19 mouse cellular contexts compared by ENCODE assay signal in genomic region chr13:34346748-34347147, GRCm38 (mm10). TPM values are rescaled to one million over a fixed set of nuclear protein-coding genes. Genes with fewer than 3 reads are reported as not detected.
DNase-seq lines count a peak whose midpoint lies in the region; ATAC-seq and TF ChIP-seq lines count a peak whose summit lies in the region.
"Had no signal": no experiment of that assay in that cellular context is flagged by ENCODE, and none has a peak within 500 bp of the region (broad histone marks: within the 10 kb centered on the region; RNA-seq: fewer than 3 reads in every experiment).

No protein-coding gene starts in this region.

- DNase-seq in heart, postnatal 10 days: no peak
- no peak for DNase-seq in liver, embryonic 11.5 days (ENCODE audit: low spot score)
- no peak for DNase-seq in urinary bladder, postnatal 4 days (ENCODE audit: low spot score in 2 of 2)
- no peak for DNase-seq in T-cell, adult 2 months (ENCODE audit: low spot score)
- no peak for DNase-seq in kidney, adult 9 months
- DNase-seq: adrenal gland, adult 8-10 months; cerebellum, postnatal 10 days; gastrocnemius, postnatal 10 days; kidney, adult 8-10 months; kidney, postnatal 4 days; retina, postnatal 1 day; spleen, adult 18-20 months; thymus, postnatal 4 days had no signal

- TF ChIP-seq CTCF in bone marrow, adult 2 months (IDR thresholded peaks at IDR 0.05; ENCODE audit: control insufficient read depth, insufficient read depth, low read length): no peak
- TF ChIP-seq CTCF in small intestine, adult 2 months (IDR thresholded peaks at IDR 0.05; ENCODE audit: extremely low read depth, insufficient read length, insufficient replicate concordance, low read depth, low read length): no peak

- H3K9ac ChIP-seq in heart, embryonic 13.5 days: no peak overlapping the region
- 0 out of 2 replicates have a peak overlapping the region, but pooled peaks have one; percentile 35 for H3K9ac ChIP-seq in liver, embryonic 11.5 days (ENCODE audit: low read depth, low read length)
- H3K9ac ChIP-seq: hindbrain, embryonic 15.5 days; lung, embryonic 15.5 days had no signal

- H3K9me3 ChIP-seq in heart, embryonic 13.5 days: no peaks in the 10 kb centered on the region
- H3K9me3 ChIP-seq in liver, embryonic 11.5 days (ENCODE audit: control insufficient read depth, low read length): no peaks in the 10 kb centered on the region
- H3K9me3 ChIP-seq: hindbrain, embryonic 15.5 days; limb, embryonic 10.5 days; lung, embryonic 15.5 days had no signal

- ATAC-seq in heart, embryonic 13.5 days (ENCODE audit: extremely low read depth, insufficient number of reproducible peaks, low FRiP score, low TSS enrichment): no peak
- peak; percentile 42 for ATAC-seq in liver, embryonic 11.5 days (replicated peaks; ENCODE audit: low FRiP score)

- intact Hi-C loops in heart, postnatal 10 days (cut with DNase I): loop anchor here (5.0 to 10.0 kb wide), 2 partner anchors 291 to 302 kb away; no protein-coding TSS in a partner anchor

- H3K27me3 ChIP-seq in heart, embryonic 13.5 days (replicated peaks): peaks cover 15% of the 10 kb centered on the region; the same call in 1 of the 2 replicates
- H3K27me3 ChIP-seq in liver, embryonic 11.5 days (replicated peaks; ENCODE audit: control insufficient read depth, insufficient read depth, low read length): no peaks in the 10 kb centered on the region; the same call in 1 of the 2 replicates
- H3K27me3 ChIP-seq in small intestine, adult 2 months (ENCODE audit: control insufficient read depth, insufficient read depth, low read length): no peaks in the 10 kb centered on the region
- H3K27me3 ChIP-seq: hindbrain, embryonic 15.5 days had no signal

- peaks cover 53% of the 10 kb centered on the region for H3K4me1 ChIP-seq in heart, embryonic 13.5 days
- no peaks in the 10 kb centered on the region for H3K4me1 ChIP-seq in bone marrow, adult 2 months (ENCODE audit: control insufficient read depth, insufficient read depth, low read length)
- peaks cover 33% of the 10 kb centered on the region for H3K4me1 ChIP-seq in liver, embryonic 11.5 days (replicated peaks; ENCODE audit: control insufficient read depth, insufficient read depth, low read length)
- peaks cover 9% of the 10 kb centered on the region for H3K4me1 ChIP-seq in small intestine, adult 2 months (ENCODE audit: control insufficient read depth, insufficient read depth, insufficient read length, low read length)

- TF ChIP-seq POLR2A in bone marrow, adult 2 months (IDR thresholded peaks at IDR 0.05; ENCODE audit: borderline replicate concordance, control insufficient read depth, low read depth, low read length): no peak
- no peak for TF ChIP-seq POLR2A in small intestine, adult 2 months (IDR thresholded peaks at IDR 0.05; ENCODE audit: low read depth, low read length)

- no peak overlapping the region for H3K4me3 ChIP-seq in heart, embryonic 13.5 days
- H3K4me3 ChIP-seq in bone marrow, adult 2 months (replicated peaks; ENCODE audit: control insufficient read depth, low read depth, low read length): no peak overlapping the region
- peak overlapping the region; percentile 26 for H3K4me3 ChIP-seq in liver, embryonic 11.5 days (ENCODE audit: low read depth, low read length)
- no peak overlapping the region for H3K4me3 ChIP-seq in small intestine, adult 2 months (ENCODE audit: low read depth, low read length)
- H3K4me3 ChIP-seq: lung, embryonic 15.5 days had no signal

- H3K27ac ChIP-seq in heart, embryonic 13.5 days (replicated peaks): no peak overlapping the region; the same call in 1 of the 2 replicates
- H3K27ac ChIP-seq in bone marrow, adult 2 months (ENCODE audit: control insufficient read depth, insufficient read depth, low read depth, low read length, poor library complexity): peak overlapping the region; percentile 48; the same call in 1 of the 2 replicates
- H3K27ac ChIP-seq in liver, embryonic 11.5 days (ENCODE audit: low read depth, low read length): peak overlapping the region; percentile 82
- peak overlapping the region; percentile 40 for H3K27ac ChIP-seq in small intestine, adult 2 months (ENCODE audit: insufficient read depth, low read depth, low read length)
- H3K27ac ChIP-seq: limb, embryonic 10.5 days; lung, embryonic 15.5 days had no signal

- 38% methylated on average over 4 of the region's 4 CpGs for WGBS in heart, embryonic 13.5 days
- 60% methylated on average over 4 of the region's 4 CpGs for WGBS in bone marrow, adult 2 months
- WGBS in liver, embryonic 11.5 days: 24% methylated on average over 4 of the region's 4 CpGs
- WGBS in small intestine, adult 2 months: 25% methylated on average over 4 of the region's 4 CpGs

- no peaks in the 10 kb centered on the region for H3K36me3 ChIP-seq in heart, embryonic 13.5 days
- no peaks in the 10 kb centered on the region for H3K36me3 ChIP-seq in liver, embryonic 11.5 days (ENCODE audit: control insufficient read depth, insufficient read depth, low read length)
- H3K36me3 ChIP-seq in small intestine, adult 2 months (ENCODE audit: control insufficient read depth, insufficient read depth, low read length): no peaks in the 10 kb centered on the region
- H3K36me3 ChIP-seq: hindbrain, embryonic 15.5 days; limb, embryonic 10.5 days; lung, embryonic 15.5 days had no signal

- H3K4me2 ChIP-seq in heart, embryonic 13.5 days: peak overlapping the region; percentile 99
- peak overlapping the region; percentile 91 for H3K4me2 ChIP-seq in liver, embryonic 11.5 days

RNA-seq across cellular contexts. Expression of gene Slc22a23, which starts 1.8 kb away (rescaled TPM):
- polyA plus RNA-seq in heart, embryonic 13.5 days (2015; fragmentation: Nextera tagmentation; extraction: Ambion mirVana): 4.5 and 5.5 TPM in 2 replicates
- 1 to 10 TPM; 7.1 to 7.3 TPM for total RNA-seq in heart, postnatal 10 days (2021)
- polyA plus RNA-seq in bone marrow, adult 2 months (2011; ENCODE audit: insufficient read depth, insufficient read length, low replicate concordance, missing spikeins): 13.2 and 26.2 TPM in 2 replicates
- polyA plus RNA-seq in liver, embryonic 11.5 days (2014; fragmentation: Nextera tagmentation; extraction: Ambion mirVana): 11.0 and 11.6 TPM in 2 replicates
- polyA plus RNA-seq in small intestine, adult 2 months (2012; rRNA removed): 25.9 and 52.9 TPM in 2 replicates
